Mouse (Mus musculus) forebrain, embryonic 13.5 days (tissue): ENCODE data around the gene Prkab1. TPM values are rescaled to one million over a fixed set of nuclear protein-coding genes. Genes with fewer than 3 reads are reported as not detected.

ENCODE experiments used
- ATAC-seq: fragments of 200-750 bp; cut with Nextera tagmentation; 2 replicates; pipeline ENCODE4 v1.8.0; 2017
- H3K27ac ChIP-seq: fragments of 300-500 bp; sonication (generic); 2 replicates; pipeline ENCODE4 v1.5.1; 2015; ENCODE audit warnings: inconsistent platforms, mild to moderate bottlenecking, moderate library complexity
- H3K27me3 ChIP-seq: fragments of 300-500 bp; sonication (generic); 2 replicates; pipeline ENCODE4 v1.6.1; 2015; ENCODE audit warnings: mild to moderate bottlenecking, inconsistent platforms
- H3K36me3 ChIP-seq: fragments of 300-500 bp; sonication (generic); 2 replicates; pipeline ENCODE4 v1.6.1; 2015; ENCODE audit warnings: mild to moderate bottlenecking, inconsistent platforms; ENCODE audit not compliant: poor library complexity, severe bottlenecking
- H3K4me1 ChIP-seq: fragments of 300-500 bp; sonication (generic); 2 replicates; pipeline ENCODE4 v1.6.1; 2015; ENCODE audit warnings: inconsistent platforms
- H3K4me2 ChIP-seq: fragments of 300-500 bp; sonication (generic); 2 replicates; pipeline ENCODE4 v1.6.1; 2015; ENCODE audit warnings: inconsistent platforms, mild to moderate bottlenecking, moderate library complexity
- H3K4me3 ChIP-seq: fragments of 300-500 bp; sonication (generic); 2 replicates; pipeline ENCODE4 v1.5.1; 2015; ENCODE audit warnings: mild to moderate bottlenecking, inconsistent platforms
- H3K9ac ChIP-seq: fragments of 300-500 bp; sonication (generic); 2 replicates; pipeline ENCODE4 v1.6.1; 2015; ENCODE audit warnings: mild to moderate bottlenecking, inconsistent platforms
- H3K9me3 ChIP-seq: fragments of 300-500 bp; sonication (generic); replicated peaks from 2 replicates; pipeline ENCODE4 v1.6.1; 2016; ENCODE audit warnings: inconsistent platforms
- WGBS: fragments of 180-500 bp; shearing (Covaris S2); methylation state at CpG from one replicate; pipeline ENCODE4 v1.1.7; 2015; 5-methylcytosine and 5-hydroxymethylcytosine counted together
- polyA plus RNA-seq: library from polyadenylated mRNA; unstranded; fragments of >200 nt; fragmentation: Nextera tagmentation; extraction: Ambion mirVana; gene quantifications from 2 replicates; pipeline ENCODE4 v1.2.1, GENCODE M21; 2015

The Prkab1 gene
- polyA plus RNA-seq, 1 experiment from 2014 or later = 47.6 TPM

DNA sequence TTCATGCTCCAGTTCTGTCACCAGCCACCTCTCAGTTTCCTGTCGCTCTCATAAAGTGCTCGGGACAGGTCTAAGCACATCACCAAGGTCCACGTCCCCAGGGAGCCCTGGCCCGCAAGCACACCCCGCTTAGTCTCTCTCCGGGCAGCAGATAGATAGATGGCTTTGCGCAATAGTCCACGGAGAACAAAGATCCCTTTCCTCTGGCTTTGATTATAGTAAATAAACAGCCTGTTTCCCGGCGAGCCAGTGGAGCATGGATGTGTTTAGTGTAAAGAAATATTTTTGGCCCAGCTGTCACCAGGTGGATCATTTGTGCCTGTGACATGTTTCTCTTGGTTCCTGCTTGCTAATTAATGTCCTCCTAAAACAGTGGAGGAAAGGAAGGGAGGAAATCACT is 47.0 kb downstream of the Prkab1 start:
- no peak for ATAC-seq
- H3K27ac ChIP-seq = no peak overlapping the region

GRCm38 (mm10) chr5:115976446-115976845 is 47.9 kb downstream of the Prkab1 start:
- no peak for ATAC-seq
- Histone ChIP-seq H3K9me3 (no peaks in the 10 kb centered on the region), H3K27me3 (no peaks in the 10 kb centered on the region), H3K9ac (no peak overlapping the region), H3K27ac (no peak overlapping the region), H3K4me2 (no peak overlapping the region), H3K36me3 (peaks cover 65% of the 10 kb centered on the region), H3K4me1 (no peaks in the 10 kb centered on the region), H3K4me3 (no peak overlapping the region)
- 92% methylated on average over 5 of the region's 5 CpGs for WGBS

More for the DNA sequence above, 47.0 kb downstream of the Prkab1 start:
- no peaks in the 10 kb centered on the region for H3K4me1 ChIP-seq
- H3K36me3 ChIP-seq = peaks cover 65% of the 10 kb centered on the region
- no peaks in the 10 kb centered on the region for H3K27me3 ChIP-seq
- no peaks in the 10 kb centered on the region for H3K9me3 ChIP-seq
- H3K9ac ChIP-seq = no peak overlapping the region
- H3K4me2 ChIP-seq = no peak overlapping the region
- no peak overlapping the region for H3K4me3 ChIP-seq
- WGBS = 81% methylated on average over 10 of the region's 10 CpGs

- no peak overlapping the region for H3K9ac ChIP-seq
- H3K36me3 ChIP-seq = peaks cover 70% of the 10 kb centered on the region
- no peaks in the 10 kb centered on the region for H3K4me1 ChIP-seq
- no peak overlapping the region for H3K4me2 ChIP-seq
- WGBS = 77% methylated on average over 10 of the region's 10 CpGs
- H3K27ac ChIP-seq = no peak overlapping the region
- no peaks in the 10 kb centered on the region for H3K9me3 ChIP-seq
- H3K4me3 ChIP-seq = no peak overlapping the region
- no peak for ATAC-seq
- H3K27me3 ChIP-seq = no peaks in the 10 kb centered on the region
Observed at GRCm38 (mm10) chr5:115975672-115976071, 48.6 kb downstream of the Prkab1 start.

GRCm38 (mm10) chr5:115971236-115971635 is 53.1 kb downstream of the Prkab1 start:
- H3K4me2 ChIP-seq = no peak overlapping the region
- H3K4me1 ChIP-seq = no peaks in the 10 kb centered on the region
- no peak overlapping the region for H3K4me3 ChIP-seq
- 91% methylated on average over 15 of the region's 15 CpGs for WGBS
- H3K36me3 ChIP-seq = peaks cover 67% of the 10 kb centered on the region
- no peaks in the 10 kb centered on the region for H3K9me3 ChIP-seq
- no peak for ATAC-seq
- no peak overlapping the region for H3K27ac ChIP-seq
- no peaks in the 10 kb centered on the region for H3K27me3 ChIP-seq
- H3K9ac ChIP-seq = no peak overlapping the region

Other genes with a start within 250 kb of the Prkab1 start
- 30.8 and 31.3 TPM in 2 replicates for gene Cit, start 179.2 kb downstream of the Prkab1 start, polyA plus RNA-seq
- gene Tmem233, start 58.7 kb upstream of the Prkab1 start, polyA plus RNA-seq = not detected in 2 replicates